Mouse (Mus musculus) ES-Bruce4 (cell line): ENCODE measurements around the gene Lrch4.

Experiments
- CTCF ChIP-seq: IDR thresholded peaks from one replicate; pipeline ENCODE4 v1.8.1; 2011; ENCODE audit warnings: low read depth, low read length
- EP300 ChIP-seq: IDR thresholded peaks from 2 replicates; pipeline ENCODE4 v1.6.1; 2011; ENCODE audit warnings: low read depth, low read length; ENCODE audit not compliant: insufficient read depth
- POLR2A ChIP-seq: IDR thresholded peaks from one replicate; pipeline ENCODE4 v1.8.1; 2011; ENCODE audit warnings: low read length; ENCODE audit not compliant: insufficient read depth

DNA sequence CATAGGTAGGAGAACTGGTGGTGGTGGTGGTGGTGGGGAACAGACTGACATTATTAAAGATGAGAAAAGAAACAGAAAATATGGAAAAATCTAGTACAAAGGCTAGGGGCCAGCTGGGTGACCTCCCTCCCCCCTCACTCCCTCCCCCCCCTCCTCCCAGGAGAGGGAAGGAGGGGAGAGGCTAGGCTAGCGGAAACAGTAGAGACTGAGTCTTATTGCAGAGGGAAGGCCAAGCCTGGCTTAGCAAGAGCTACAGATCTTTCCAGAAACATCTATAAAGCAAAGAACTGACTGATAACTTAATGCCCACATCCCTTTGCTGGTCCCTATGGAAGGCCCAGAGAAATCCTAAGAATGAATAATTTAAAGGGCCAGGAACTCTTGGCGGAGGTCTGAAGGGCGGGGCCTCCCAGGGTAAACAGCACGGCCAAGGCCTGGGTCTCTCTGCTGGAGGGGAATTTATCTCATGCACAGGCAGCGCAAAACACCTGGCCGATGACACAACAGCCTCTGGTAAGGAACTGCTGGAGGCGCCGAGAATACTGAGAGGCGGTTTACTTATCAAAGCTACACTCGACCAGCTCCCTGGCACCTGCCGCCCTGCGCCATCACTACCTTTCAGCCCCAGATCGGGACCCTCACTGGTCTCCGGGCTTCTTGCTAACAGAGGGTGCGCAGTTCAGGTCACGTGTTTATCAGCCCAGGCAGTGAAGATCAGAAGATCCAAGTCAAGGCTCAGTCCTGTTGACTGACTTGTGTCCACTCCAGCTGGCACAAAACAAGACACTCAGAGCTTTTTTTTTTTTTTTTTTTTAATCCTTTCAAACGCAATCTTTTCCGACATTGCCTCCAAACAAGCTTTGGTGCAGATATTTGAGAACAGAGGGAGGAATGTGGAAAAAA is 21.0 kb downstream of the Lrch4 start:
- TF ChIP-seq CTCF, result no peak
- no peak for TF ChIP-seq POLR2A
- TF ChIP-seq EP300, result no peak
